Mouse (Mus musculus) midbrain, embryonic 11.5 days (tissue): Measurements from ENCODE around the gene Acot10. TPM values are rescaled to one million over a fixed set of nuclear protein-coding genes. Genes with fewer than 3 reads are reported as not detected.

Experiments
- ATAC-seq: fragments of 200-750 bp; cut with Nextera tagmentation; 2 replicates; pipeline ENCODE4 v1.8.0; 2017; ENCODE audit warnings: moderate TSS enrichment, moderate library complexity; ENCODE audit not compliant: low FRiP score
- DNase-seq: peaks from one replicate; pipeline ENCODE4 v3.0.0; 2015; ENCODE audit warnings: low spot score; ENCODE audit errors: missing footprints
- H3K27ac ChIP-seq: fragments of 300-500 bp; sonication (generic); 2 replicates; pipeline ENCODE4 v1.5.1; 2014; ENCODE audit warnings: low read depth, low read length
- H3K27me3 ChIP-seq: fragments of 300-500 bp; sonication (generic); 2 replicates; pipeline ENCODE4 v1.6.1; 2014; ENCODE audit warnings: mild to moderate bottlenecking, low read length, moderate library complexity, mixed read lengths; ENCODE audit not compliant: control insufficient read depth, insufficient read depth
- H3K36me3 ChIP-seq: fragments of 300-500 bp; sonication (generic); 2 replicates; pipeline ENCODE4 v1.6.1; 2014; ENCODE audit warnings: mild to moderate bottlenecking, low read length, moderate library complexity, mixed read lengths; ENCODE audit not compliant: control insufficient read depth, insufficient read depth
- H3K4me1 ChIP-seq: fragments of 300-500 bp; sonication (generic); 2 replicates; pipeline ENCODE4 v1.6.1; 2014; ENCODE audit warnings: low read length; ENCODE audit not compliant: control insufficient read depth, insufficient read depth
- H3K4me2 ChIP-seq: fragments of 300-500 bp; sonication (generic); 2 replicates; pipeline ENCODE4 v1.6.1; 2014; ENCODE audit warnings: mild to moderate bottlenecking, moderate library complexity
- H3K4me3 ChIP-seq: fragments of 300-500 bp; sonication (generic); 2 replicates; pipeline ENCODE4 v1.5.1; 2014; ENCODE audit warnings: low read depth, low read length
- H3K9ac ChIP-seq: fragments of 300-500 bp; sonication (generic); 2 replicates; pipeline ENCODE4 v1.6.1; 2014; ENCODE audit warnings: low read length
- H3K9me3 ChIP-seq: fragments of 300-500 bp; sonication (generic); 2 replicates; pipeline ENCODE4 v1.6.1; 2016; ENCODE audit warnings: low read length; ENCODE audit not compliant: control insufficient read depth
- WGBS: fragments of 180-500 bp; shearing (Covaris S2); extraction: QIAGEN DNeasy Blood & Tissue Kit; methylation state at CpG from one replicate; pipeline ENCODE4 v1.1.7; 2014; 5-methylcytosine and 5-hydroxymethylcytosine counted together
- polyA plus RNA-seq: library from polyadenylated mRNA; unstranded; fragments of >200 nt; fragmentation: Nextera tagmentation; extraction: Ambion mirVana; gene quantifications from 2 replicates; pipeline ENCODE4 v1.2.1, GENCODE M21; 2014

Gene Acot10
- polyA plus RNA-seq, 1 experiment from 2014 or later = not detected

- no peak for ATAC-seq
- Histone ChIP-seq H3K9me3 (no peaks in the 10 kb centered on the region), H3K9ac (no peak overlapping the region), H3K27me3 (no peaks in the 10 kb centered on the region), H3K4me2 (no peak overlapping the region), H3K27ac (no peak overlapping the region), H3K4me1 (no peaks in the 10 kb centered on the region), H3K36me3 (no peaks in the 10 kb centered on the region), H3K4me3 (no peak overlapping the region)
- no peak for DNase-seq
- WGBS = 79% methylated on average over 2 of the region's 2 CpGs
These were observed 27.4 kb downstream of the Acot10 start for GRCm38 (mm10) chr15:20639155-20639554.

DNA sequence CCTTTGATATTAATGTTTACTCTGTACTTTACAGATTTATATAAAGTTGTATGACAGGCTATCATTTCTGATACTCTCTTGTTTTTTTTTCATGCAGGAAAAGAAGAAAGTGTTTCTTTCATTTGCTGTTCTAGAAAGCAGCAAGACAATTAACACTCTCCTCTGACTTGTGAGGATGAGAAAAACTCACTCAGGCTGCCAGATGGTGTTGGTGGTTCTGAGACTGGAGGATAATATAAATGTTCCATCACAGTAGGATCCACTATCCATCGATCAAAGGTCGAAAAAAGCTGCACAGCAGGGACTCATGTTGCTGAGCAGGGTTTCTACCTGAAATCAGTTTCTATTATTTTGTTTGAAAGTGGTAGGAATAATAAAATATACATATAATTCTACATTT lies 32.0 kb downstream of the Acot10 start:
- Histone ChIP-seq H3K27me3 (no peaks in the 10 kb centered on the region), H3K27ac (no peak overlapping the region), H3K9me3 (no peaks in the 10 kb centered on the region), H3K4me2 (no peak overlapping the region), H3K4me1 (no peaks in the 10 kb centered on the region), H3K4me3 (no peak overlapping the region), H3K9ac (no peak overlapping the region), H3K36me3 (no peaks in the 10 kb centered on the region)
- no peak for ATAC-seq
- DNase-seq = no peak
- 77% methylated on average over 2 of the region's 2 CpGs for WGBS

Other genes with a start within 250 kb of the Acot10 start
- 0.61 and 1.3 TPM in 2 replicates for gene Cdh12, start 217.5 kb downstream of the Acot10 start, polyA plus RNA-seq